Mouse (Mus musculus) CD4-positive, CD25-positive, alpha-beta regulatory T cell (primary cell): ENCODE results near the gene Olfr457. TPM values are rescaled to one million over a fixed set of nuclear protein-coding genes. Genes with fewer than 3 reads are reported as not detected.

ENCODE experiments used
- polyA plus RNA-seq: library from polyadenylated mRNA; unstranded; fragments of 100-300 nt; shearing (Covaris generic); gene quantifications from one replicate; pipeline ENCODE4 v1.2.1, GENCODE M21; 2017

Gene Olfr457
- polyA plus RNA-seq: not detected

DNA sequence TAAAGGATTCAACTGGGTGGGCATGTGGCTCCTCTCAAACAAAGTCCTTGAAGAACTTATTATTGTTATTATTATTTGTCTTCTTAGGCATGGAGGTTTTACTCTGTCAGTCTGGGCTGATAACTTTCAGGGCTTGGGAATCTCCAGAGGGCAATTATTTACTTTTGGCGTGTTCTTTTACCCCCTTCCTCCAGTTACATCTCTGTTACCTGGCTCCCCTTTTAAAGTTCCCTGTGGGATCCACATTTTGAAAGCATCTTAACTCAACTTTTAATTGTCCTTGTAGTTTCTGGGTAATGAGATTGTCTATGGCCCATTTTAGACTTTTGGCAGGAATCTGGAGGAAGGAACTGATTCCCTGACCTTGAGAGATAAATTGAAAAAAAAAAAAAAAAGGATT lies at the start of gene Olfr457:
Olfr457 (minus strand) TSS at position 101 of the 400 bp plus-strand sequence.

DNA sequence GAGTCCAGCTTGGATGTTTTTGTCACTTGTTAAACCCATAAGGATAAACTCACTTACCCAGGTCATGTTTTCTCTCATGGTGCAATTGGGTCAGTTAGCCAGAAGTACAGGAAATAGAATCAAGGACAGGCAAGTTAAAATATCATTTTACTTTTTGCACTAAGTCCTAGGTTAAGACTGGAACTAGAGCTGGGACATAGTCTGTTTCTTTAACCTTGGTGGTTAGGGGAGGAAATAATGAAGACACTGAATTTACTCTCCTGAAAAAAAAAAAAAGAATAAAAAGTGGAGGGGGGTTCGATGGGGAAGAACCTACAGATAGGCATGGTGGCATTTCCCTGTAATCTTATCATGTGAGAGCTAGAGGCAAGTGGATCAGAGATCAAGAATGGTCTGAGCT lies 11.0 kb upstream of the Olfr457 start, which contains the start of gene Olfr456:
Olfr456 (minus strand) TSS at position 101 of the 400 bp plus-strand sequence.

DNA sequence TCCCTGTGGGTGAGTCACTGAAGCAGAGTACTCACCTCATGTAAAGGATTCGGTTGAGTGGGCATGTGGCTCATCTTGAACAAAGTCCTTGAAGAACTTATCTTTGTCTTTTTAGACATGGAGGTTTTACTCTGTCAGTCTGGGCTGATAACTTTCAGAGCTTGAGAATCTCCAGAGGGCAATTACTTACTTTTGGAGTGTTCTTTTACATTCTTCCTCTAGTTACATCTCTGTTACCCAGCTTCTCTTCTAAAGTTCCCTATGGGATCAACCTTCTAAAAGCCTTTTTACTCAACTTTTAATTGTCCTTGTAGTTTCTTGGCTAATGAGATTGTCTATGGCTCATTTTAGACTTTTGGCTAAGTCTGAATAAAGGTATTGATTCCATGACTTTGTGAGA lies 11.0 kb downstream of the Olfr457 start, which contains the start of gene Olfr458:
Olfr458 (minus strand) TSS at position 101 of the 400 bp plus-strand sequence.

DNA sequence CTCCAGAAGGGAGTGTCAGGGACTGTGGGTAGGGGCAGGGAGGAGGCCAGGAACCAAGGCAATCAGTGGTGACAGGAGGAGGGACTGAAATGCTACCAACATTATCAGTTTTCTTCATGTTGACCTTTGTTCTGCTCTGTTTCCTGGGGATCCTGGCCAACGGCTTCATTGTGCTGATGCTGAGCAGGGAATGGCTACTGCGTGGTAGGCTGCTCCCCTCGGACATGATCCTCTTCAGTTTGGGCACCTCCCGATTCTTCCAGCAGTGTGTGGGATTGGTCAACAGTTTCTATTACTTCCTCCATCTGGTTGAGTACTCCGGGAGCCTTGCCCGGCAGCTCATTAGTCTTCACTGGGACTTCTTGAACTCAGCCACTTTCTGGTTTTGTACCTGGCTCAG lies 41.7 kb downstream of the Olfr457 start, which contains the start of gene Tas2r126:
Tas2r126 (plus strand) TSS at position 90 of the 400 bp plus-strand sequence.

Other genes with a start within 250 kb of the Olfr457 start
- gene Gstk1, start 230.4 kb downstream of the Olfr457 start, polyA plus RNA-seq: 13.3 TPM
- gene Tmem139, start 214.4 kb downstream of the Olfr457 start, polyA plus RNA-seq: not detected
- 65.2 TPM for gene Casp2, start 211.3 kb downstream of the Olfr457 start, polyA plus RNA-seq
- gene Clcn1, start 189.7 kb downstream of the Olfr457 start, polyA plus RNA-seq: not detected
- gene Fam131b, start 151.7 kb downstream of the Olfr457 start, polyA plus RNA-seq: 0.05 TPM
- 186 TPM for gene Zyx, start 126.7 kb downstream of the Olfr457 start, polyA plus RNA-seq
- 0.36 TPM for gene Epha1, start 103.1 kb downstream of the Olfr457 start, polyA plus RNA-seq
- gene Tas2r143, start 76.1 kb downstream of the Olfr457 start, polyA plus RNA-seq: not detected
- gene Tas2r135, start 70.9 kb downstream of the Olfr457 start, polyA plus RNA-seq: not detected
- 0.32 TPM for gene Tas2r126, start 41.8 kb downstream of the Olfr457 start, polyA plus RNA-seq
- not detected for gene Olfr458, start 11.1 kb downstream of the Olfr457 start, polyA plus RNA-seq
- gene Olfr456, start 10.9 kb upstream of the Olfr457 start, polyA plus RNA-seq: 0.17 TPM
- gene Olfr455, start 71.3 kb upstream of the Olfr457 start, polyA plus RNA-seq: not detected
- not detected for gene Tcaf3, start 121.4 kb upstream of the Olfr457 start, polyA plus RNA-seq
- 0.05 TPM for gene Tcaf2, start 168.9 kb upstream of the Olfr457 start, polyA plus RNA-seq
- gene Tcaf1, start 233.8 kb upstream of the Olfr457 start, polyA plus RNA-seq: 0.19 TPM